Mouse (Mus musculus) E14TG2a.4 (cell line): ENCODE data around the gene Nmnat1.

ENCODE experiments used
- CTCF ChIP-seq: conservative IDR thresholded peaks from 2 replicates; pipeline ENCODE4 v1.5.1; 2014; ENCODE audit warnings: low read length
- NANOG ChIP-seq: IDR thresholded peaks from 2 replicates; pipeline ENCODE4 v1.6.1; 2014; ENCODE audit warnings: borderline replicate concordance, low read length, mixed read lengths
- POU5F1 ChIP-seq: IDR thresholded peaks from 2 replicates; pipeline ENCODE4 v1.6.1; 2014; ENCODE audit warnings: low read length, borderline replicate concordance

DNA sequence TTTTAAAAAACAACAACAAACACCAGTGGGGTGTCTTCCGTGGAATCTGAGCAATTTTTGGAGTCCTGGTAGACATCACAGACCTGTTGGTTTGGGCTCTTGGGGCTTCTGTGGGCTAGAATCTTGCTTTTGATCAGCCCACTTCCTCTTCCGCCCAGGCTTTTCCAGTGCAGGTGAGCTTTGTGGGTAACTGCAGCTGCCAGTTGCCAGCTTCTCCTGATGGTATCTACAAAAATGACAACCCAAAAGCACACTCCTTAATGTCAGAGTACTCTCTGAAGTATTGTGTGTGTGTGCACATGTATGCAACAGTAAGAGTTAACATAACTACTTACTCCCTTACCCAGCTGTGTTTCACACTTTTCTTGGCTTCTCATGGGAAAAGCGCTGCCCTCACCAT, 15.4 kb downstream of the Nmnat1 start:
- TF ChIP-seq CTCF: no peak
- no peak for TF ChIP-seq NANOG
- no peak for TF ChIP-seq POU5F1
